Mouse (Mus musculus): Measurements from ENCODE around the gene Sox18. TPM values are rescaled to one million over a fixed set of nuclear protein-coding genes. Genes with fewer than 3 reads are reported as not detected.

The Sox18 gene
- polyA plus RNA-seq, 1 experiment = 0.05 TPM

GRCm38 (mm10) chr2:181689466-181690160 is 18.2 kb upstream of the Sox18 start:
- TF ChIP-seq GATA1 (IDR thresholded peaks at IDR 0.05; ENCODE audit: low read length) = no peak

- TF ChIP-seq GATA1 (IDR thresholded peaks at IDR 0.05; ENCODE audit: low read length) = no peak
These were observed 16.1 kb upstream of the Sox18 start for GRCm38 (mm10) chr2:181687586-181687985.

GRCm38 (mm10) chr2:181685686-181686085 is 14.2 kb upstream of the Sox18 start:
- TF ChIP-seq GATA1 (IDR thresholded peaks at IDR 0.05; ENCODE audit: low read length) = no peak

DNA sequence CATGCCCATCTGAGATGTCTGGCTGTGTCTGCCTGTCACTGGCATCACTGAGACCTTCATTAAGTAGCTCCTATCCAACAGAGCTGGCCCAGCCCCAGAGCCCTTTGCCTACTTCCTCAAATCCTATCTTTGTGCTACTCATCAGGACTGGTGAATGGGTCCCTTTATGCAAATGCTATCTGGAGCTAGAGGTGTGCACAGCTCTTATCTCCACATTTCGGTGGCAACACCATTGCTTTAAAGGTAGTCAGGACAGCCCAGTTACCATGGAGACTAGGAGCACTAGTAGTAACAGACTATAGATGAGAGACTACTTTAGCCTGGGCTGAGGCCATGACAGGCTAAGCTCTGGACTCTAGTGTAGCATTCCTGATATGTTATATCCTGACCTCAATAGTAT is 13.3 kb upstream of the Sox18 start:
- no peak for TF ChIP-seq GATA1 (IDR thresholded peaks at IDR 0.05; ENCODE audit: low read length)

DNA sequence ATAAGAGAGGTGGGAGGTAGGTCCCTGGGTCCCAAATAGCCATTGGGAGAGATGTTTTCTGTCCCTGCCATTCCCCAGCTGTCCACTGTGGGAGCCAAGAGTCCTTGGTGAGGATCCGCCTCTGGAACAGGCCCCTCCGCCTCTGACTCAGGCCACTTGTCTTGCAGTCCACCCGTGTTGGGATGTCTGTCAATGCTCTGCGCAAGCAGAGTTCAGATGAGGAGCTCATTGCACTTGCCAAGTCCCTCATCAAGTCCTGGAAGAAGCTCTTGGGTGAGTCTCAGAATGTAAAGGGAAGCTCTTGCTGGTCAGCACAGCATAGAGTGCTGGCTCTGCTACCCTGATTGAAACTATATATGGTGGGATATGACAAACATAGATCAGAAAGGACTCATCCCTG is 11.9 kb upstream of the Sox18 start:
- no peak for TF ChIP-seq GATA1 (IDR thresholded peaks at IDR 0.05; ENCODE audit: low read length)

- no peak for TF ChIP-seq GATA1 (IDR thresholded peaks at IDR 0.05; ENCODE audit: low read length)
These were observed 10.5 kb upstream of the Sox18 start for GRCm38 (mm10) chr2:181681978-181682377.

- TF ChIP-seq GATA1 (IDR thresholded peaks at IDR 0.05; ENCODE audit: low read length) = no peak
These were observed 9.3 kb upstream of the Sox18 start for GRCm38 (mm10) chr2:181680716-181681117.

GRCm38 (mm10) chr2:181679951-181680715 is 8.7 kb upstream of the Sox18 start, which contains the start of gene Tcea2:
TSS of gene Tcea2 (plus strand) at chr2:181680310.
- no peak for TF ChIP-seq GATA1 (IDR thresholded peaks at IDR 0.05; ENCODE audit: low read length)

DNA sequence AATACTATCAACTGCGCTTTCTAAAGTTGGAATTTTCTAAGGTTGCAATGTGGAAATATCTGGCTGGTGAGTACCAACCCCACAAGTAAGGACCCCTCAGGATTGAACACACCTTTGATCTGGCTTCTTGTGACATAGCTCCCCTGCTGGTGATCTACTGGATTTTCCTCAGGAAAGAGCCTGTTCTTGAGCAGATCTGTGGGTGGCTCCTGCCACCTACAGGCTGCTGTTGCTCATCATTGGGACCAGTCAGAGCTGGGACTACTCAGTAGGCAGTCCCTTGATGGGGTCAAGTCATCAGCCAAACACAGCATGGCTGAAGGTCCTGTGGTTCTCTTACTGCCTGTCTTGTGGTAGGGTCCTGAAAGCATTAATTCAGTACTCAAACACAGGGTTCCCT is 7.3 kb upstream of the Sox18 start:
- no peak for TF ChIP-seq GATA1 (IDR thresholded peaks at IDR 0.05; ENCODE audit: low read length)

GRCm38 (mm10) chr2:181677755-181678098 is 6.3 kb upstream of the Sox18 start:
- no peak for TF ChIP-seq GATA1 (IDR thresholded peaks at IDR 0.05; ENCODE audit: low read length)

- no peak for TF ChIP-seq GATA1 (IDR thresholded peaks at IDR 0.05; ENCODE audit: low read length)
These were observed 5.8 kb upstream of the Sox18 start for GRCm38 (mm10) chr2:181677096-181677754.

DNA sequence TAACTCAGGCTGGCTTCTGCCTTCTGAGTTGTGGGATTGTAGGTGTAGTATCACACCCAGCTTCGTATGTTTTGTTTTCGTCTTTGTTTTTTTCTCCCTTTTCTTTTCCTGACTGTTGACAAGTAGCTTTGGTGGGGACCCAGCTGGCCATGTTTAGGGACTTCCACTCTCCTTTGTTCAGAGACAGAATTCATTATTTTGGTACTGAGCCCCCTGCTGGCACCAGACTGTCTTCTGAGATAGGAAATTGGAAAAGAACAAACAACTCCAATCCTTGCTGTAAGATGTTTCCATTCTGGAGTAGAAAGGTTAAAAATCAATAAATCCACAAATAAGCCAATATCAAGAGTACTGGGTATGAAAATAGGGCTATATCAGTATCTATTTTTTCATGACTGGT is 5.0 kb upstream of the Sox18 start:
- TF ChIP-seq GATA1 (IDR thresholded peaks at IDR 0.05; ENCODE audit: low read length) = no peak

- TF ChIP-seq GATA1 (IDR thresholded peaks at IDR 0.05; ENCODE audit: low read length) = no peak
These were observed 4.0 kb upstream of the Sox18 start for GRCm38 (mm10) chr2:181675454-181675853.

- no peak for TF ChIP-seq GATA1 (IDR thresholded peaks at IDR 0.05; ENCODE audit: low read length)
These were observed 3.5 kb upstream of the Sox18 start for GRCm38 (mm10) chr2:181674934-181675333.

DNA sequence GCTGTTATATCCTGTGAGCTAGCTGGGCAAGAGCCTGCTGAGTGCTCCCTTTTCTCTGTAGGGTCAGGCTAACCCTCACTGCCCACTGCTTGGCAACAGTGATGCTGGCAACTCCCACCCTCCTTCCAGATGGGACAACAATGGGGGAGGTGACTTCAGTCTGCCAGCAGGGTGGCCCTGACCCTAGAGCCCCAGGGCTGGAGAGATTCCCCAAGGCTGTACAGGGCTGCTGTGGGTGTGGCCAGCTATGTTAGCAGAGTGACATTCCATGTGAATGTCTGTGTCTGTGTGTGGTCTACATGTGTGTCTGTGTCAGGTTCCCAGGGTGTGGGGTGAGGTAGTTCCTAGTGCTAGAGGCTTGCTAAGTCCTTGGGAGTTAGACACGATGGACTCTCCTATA is 2.1 kb upstream of the Sox18 start:
- TF ChIP-seq GATA1 (IDR thresholded peaks at IDR 0.05; ENCODE audit: low read length) = no peak

GRCm38 (mm10) chr2:181671984-181672383 is 544 bp upstream of the Sox18 start:
- no peak for TF ChIP-seq GATA1 (IDR thresholded peaks at IDR 0.05; ENCODE audit: low read length)
